Mouse (Mus musculus) heart, postnatal 0 days (tissue): ENCODE measurements around the gene Nek5.

ENCODE experiments used
- CTCF ChIP-seq: IDR thresholded peaks from 2 replicates; pipeline ENCODE4 v1.5.1; 2016; ENCODE audit warnings: antibody characterized with exemption, control low read depth, low read depth
- EP300 ChIP-seq: IDR thresholded peaks from 2 replicates; pipeline ENCODE4 v1.6.1; 2016; ENCODE audit warnings: antibody characterized with exemption, low read depth

DNA sequence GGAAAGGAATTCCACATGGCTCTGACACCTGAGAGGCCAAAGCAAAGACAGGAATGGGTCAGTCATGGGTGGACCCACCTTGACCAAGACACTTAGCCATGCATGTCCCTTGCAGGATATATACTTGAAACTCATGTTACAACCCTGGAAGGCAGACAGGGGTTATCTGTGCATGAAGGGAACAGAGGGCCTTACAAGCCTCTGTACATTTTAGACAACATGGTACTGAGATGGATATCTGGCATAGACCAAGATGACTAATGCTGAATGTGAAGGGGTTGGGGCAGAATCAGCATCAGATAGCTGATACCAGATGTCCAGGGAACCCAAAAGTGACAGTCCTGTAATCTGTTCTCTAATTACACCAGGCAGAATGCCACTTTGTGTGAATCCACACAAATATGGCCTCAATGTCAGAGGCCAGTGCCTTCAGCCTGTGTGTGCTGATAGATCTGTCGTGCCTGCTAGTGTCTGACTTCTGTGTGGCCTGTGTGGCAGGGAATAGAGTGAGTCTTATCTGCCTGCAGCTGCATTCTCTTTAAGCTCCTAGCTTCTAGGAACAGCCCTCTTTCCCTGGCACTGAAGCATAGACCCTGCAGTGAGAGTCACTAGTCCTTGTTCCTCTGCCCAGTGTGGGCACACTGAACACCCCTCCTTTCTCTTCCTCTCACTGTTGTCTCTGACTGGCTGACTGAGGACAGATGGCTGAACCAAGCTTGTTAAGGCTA lies 19.1 kb upstream of the Nek5 start:
- TF ChIP-seq CTCF (no peak), EP300 (no peak)
